Mouse (Mus musculus): ENCODE data around the gene Gm42688.

Gene Gm42688

GRCm38 (mm10) chr6:83117616-83118015 is 16.2 kb downstream of the Gm42688 start:
- no peak for DNase-seq (ENCODE audit: low read depth, low spot score)

GRCm38 (mm10) chr6:83118369-83118768 is 17.0 kb downstream of the Gm42688 start:
- DNase-seq (ENCODE audit: low read depth, low spot score): no peak

- DNase-seq (ENCODE audit: low read depth, low spot score): no peak
These were observed 17.7 kb downstream of the Gm42688 start for GRCm38 (mm10) chr6:83118825-83119733.

- DNase-seq (ENCODE audit: low read depth, low spot score): no peak
These were observed 18.3 kb downstream of the Gm42688 start for GRCm38 (mm10) chr6:83119734-83120051.

GRCm38 (mm10) chr6:83120930-83121862 is 19.8 kb downstream of the Gm42688 start, which contains the start of gene Wbp1:
Gene Wbp1 (minus strand): TSS chr6:83121559.
- peak; percentile 97 for DNase-seq (ENCODE audit: low read depth, low spot score)

GRCm38 (mm10) chr6:83121863-83122710 is 20.7 kb downstream of the Gm42688 start:
- DNase-seq (ENCODE audit: low read depth, low spot score): no peak

- no peak for DNase-seq (ENCODE audit: low read depth, low spot score)
These were observed 21.5 kb downstream of the Gm42688 start for GRCm38 (mm10) chr6:83122961-83123360.

- DNase-seq (ENCODE audit: low read depth, low spot score): peak; percentile 91
These were observed 23.5 kb downstream of the Gm42688 start for GRCm38 (mm10) chr6:83124851-83125312.

GRCm38 (mm10) chr6:83125331-83125730 is 23.9 kb downstream of the Gm42688 start, which contains the start of gene Ino80b:
Gene Ino80b (minus strand): TSS chr6:83125431.
- no peak for DNase-seq (ENCODE audit: low read depth, low spot score)

- no peak for DNase-seq (ENCODE audit: low read depth, low spot score)
These were observed 26.0 kb downstream of the Gm42688 start for GRCm38 (mm10) chr6:83127419-83127818.

- no peak for DNase-seq (ENCODE audit: low read depth, low spot score)
These were observed 30.1 kb downstream of the Gm42688 start for GRCm38 (mm10) chr6:83131469-83132034.

- DNase-seq (ENCODE audit: low read depth, low spot score): no peak
These were observed 30.9 kb downstream of the Gm42688 start for GRCm38 (mm10) chr6:83132176-83132919.

GRCm38 (mm10) chr6:83134226-83134625 is 32.8 kb downstream of the Gm42688 start:
- DNase-seq (ENCODE audit: low read depth, low spot score): no peak

- no peak for DNase-seq (ENCODE audit: low read depth, low spot score)
These were observed 33.6 kb downstream of the Gm42688 start, which contains the start of gene Rtkn for GRCm38 (mm10) chr6:83134951-83135513. Gene Rtkn (plus strand): TSS chr6:83135463.

- DNase-seq (ENCODE audit: low read depth, low spot score): no peak
These were observed 34.2 kb downstream of the Gm42688 start for GRCm38 (mm10) chr6:83135571-83136161.

- no peak for DNase-seq (ENCODE audit: low read depth, low spot score)
These were observed 35.0 kb downstream of the Gm42688 start for GRCm38 (mm10) chr6:83136291-83136880.

- no peak for DNase-seq (ENCODE audit: low read depth, low spot score)
These were observed 35.6 kb downstream of the Gm42688 start for GRCm38 (mm10) chr6:83136881-83137575.

GRCm38 (mm10) chr6:83137576-83137950 is 36.1 kb downstream of the Gm42688 start:
- DNase-seq (ENCODE audit: low read depth, low spot score): no peak
